Mouse (Mus musculus) midbrain, embryonic 16.5 days (tissue): ENCODE measurements around the gene Gpx5. TPM values are rescaled to one million over a fixed set of nuclear protein-coding genes. Genes with fewer than 3 reads are reported as not detected.
A peak's percentile ranks its signal among the peaks of the same experiment; 100 is the strongest.

Experiments
- ATAC-seq: fragments of 200-750 bp; cut with Nextera tagmentation; 2 replicates; pipeline ENCODE4 v1.8.0; 2017; ENCODE audit warnings: moderate TSS enrichment
- H3K27ac ChIP-seq: fragments of 300-500 bp; sonication (generic); 2 replicates; pipeline ENCODE4 v1.5.1; 2014; ENCODE audit warnings: mild to moderate bottlenecking, low read length, mixed read lengths
- H3K27me3 ChIP-seq: fragments of 300-500 bp; sonication (generic); 2 replicates; pipeline ENCODE4 v1.6.1; 2014; ENCODE audit warnings: low read depth, low read length, mixed read lengths; ENCODE audit not compliant: control insufficient read depth, insufficient read depth
- H3K36me3 ChIP-seq: fragments of 300-500 bp; sonication (generic); 2 replicates; pipeline ENCODE4 v1.6.1; 2014; ENCODE audit warnings: mild to moderate bottlenecking, low read length, moderate library complexity, mixed read lengths; ENCODE audit not compliant: control insufficient read depth, insufficient read depth
- H3K4me1 ChIP-seq: fragments of 300-500 bp; sonication (generic); 2 replicates; pipeline ENCODE4 v1.6.1; 2014; ENCODE audit warnings: mild to moderate bottlenecking, low read length, mixed read lengths; ENCODE audit not compliant: control insufficient read depth, insufficient read depth
- H3K4me2 ChIP-seq: fragments of 300-500 bp; sonication (generic); 2 replicates; pipeline ENCODE4 v1.6.1; 2014; ENCODE audit warnings: mild to moderate bottlenecking, low read length, mixed read lengths
- H3K4me3 ChIP-seq: fragments of 300-500 bp; sonication (generic); 2 replicates; pipeline ENCODE4 v1.5.1; 2014; ENCODE audit warnings: low read depth, mild to moderate bottlenecking, low read length, moderate library complexity, mixed read lengths
- H3K9ac ChIP-seq: fragments of 300-500 bp; sonication (generic); 2 replicates; pipeline ENCODE4 v1.6.1; 2014; ENCODE audit warnings: low read depth, low read length, mixed read lengths
- H3K9me3 ChIP-seq: fragments of 300-500 bp; sonication (generic); replicated peaks from 2 replicates; pipeline ENCODE4 v1.6.1; 2014; ENCODE audit warnings: mild to moderate bottlenecking, low read length, mixed read lengths; ENCODE audit not compliant: control insufficient read depth, poor library complexity, severe bottlenecking
- WGBS: fragments of 180-500 bp; shearing (Covaris S2); extraction: QIAGEN DNeasy Blood & Tissue Kit; methylation state at CpG from one replicate; pipeline ENCODE4 v1.1.7; 2014; 5-methylcytosine and 5-hydroxymethylcytosine counted together
- polyA plus RNA-seq: library from polyadenylated mRNA; unstranded; fragments of >200 nt; fragmentation: Nextera tagmentation; extraction: Ambion mirVana; gene quantifications from 2 replicates; pipeline ENCODE4 v1.2.1, GENCODE M21; 2015

Gpx5 gene
- polyA plus RNA-seq, result not detected in 2 replicates

GRCm38 (mm10) chr13:21292631-21293030 lies at the start of gene Gpx5:
Gene Gpx5, minus strand, starts transcription at chr13:21292731.
- H3K4me2 ChIP-seq, result no peak within 1 kb of the TSS
- H3K27ac ChIP-seq, result no peak within 1 kb of the TSS
- WGBS, result 95% methylated on average over 6 of the region's 6 CpGs
- H3K27me3 ChIP-seq, result no peaks in the 10 kb centered on the region
- H3K36me3 ChIP-seq, result no peaks in the 10 kb centered on the region
- ATAC-seq, result no peak
- H3K9me3 ChIP-seq, result no peaks in the 10 kb centered on the region
- H3K4me1 ChIP-seq, result no peaks in the 10 kb centered on the region
- no peak within 1 kb of the TSS for H3K4me3 ChIP-seq
- H3K9ac ChIP-seq, result no peak within 1 kb of the TSS

GRCm38 (mm10) chr13:21327424-21327823 lies 34.9 kb upstream of the Gpx5 start:
- Histone ChIP-seq H3K4me1 (peaks cover 9% of the 10 kb centered on the region), H3K27me3 (peaks cover 6% of the 10 kb centered on the region), H3K4me3 (peak overlapping the region; percentile 24), H3K9me3 (no peaks in the 10 kb centered on the region), H3K27ac (no peak overlapping the region), H3K9ac (peak overlapping the region; percentile 55), H3K36me3 (no peaks in the 10 kb centered on the region), H3K4me2 (peak overlapping the region; percentile 65)
- under 1% methylated on average over 9 of the region's 9 CpGs for WGBS
- ATAC-seq, result peak; percentile 62

GRCm38 (mm10) chr13:21326657-21327211 lies 34.2 kb upstream of the Gpx5 start:
- Histone ChIP-seq H3K4me3 (peak overlapping the region; percentile 24), H3K36me3 (no peaks in the 10 kb centered on the region), H3K27ac (no peak overlapping the region), H3K9me3 (no peaks in the 10 kb centered on the region), H3K4me2 (peak overlapping the region; percentile 65), H3K4me1 (peaks cover 9% of the 10 kb centered on the region), H3K9ac (no peak overlapping the region), H3K27me3 (peaks cover 6% of the 10 kb centered on the region)
- ATAC-seq, result peak; percentile 80
- under 1% methylated on average over 24 of the region's 24 CpGs for WGBS

- H3K36me3 ChIP-seq, result no peaks in the 10 kb centered on the region
- H3K4me1 ChIP-seq, result peaks cover 9% of the 10 kb centered on the region
- H3K4me3 ChIP-seq, result peak overlapping the region; percentile 24
- H3K27ac ChIP-seq, result no peak overlapping the region
- no peaks in the 10 kb centered on the region for H3K9me3 ChIP-seq
- peak overlapping the region; percentile 65 for H3K4me2 ChIP-seq
- WGBS, result 11% methylated on average over 4 of the region's 4 CpGs
- H3K9ac ChIP-seq, result no peak overlapping the region
- ATAC-seq, result peak; percentile 29; the same call in 1 of the 2 replicates
- H3K27me3 ChIP-seq, result peaks cover 6% of the 10 kb centered on the region
Measured at GRCm38 (mm10) chr13:21326191-21326590, 33.7 kb upstream of the Gpx5 start.

- H3K4me2 ChIP-seq, result peak overlapping the region; percentile 37; the same call in 1 of the 2 replicates
- no peaks in the 10 kb centered on the region for H3K36me3 ChIP-seq
- no peaks in the 10 kb centered on the region for H3K9me3 ChIP-seq
- H3K4me3 ChIP-seq, result no peak overlapping the region
- no peak overlapping the region for H3K9ac ChIP-seq
- H3K27me3 ChIP-seq, result peaks cover 4% of the 10 kb centered on the region
- peaks cover 9% of the 10 kb centered on the region for H3K4me1 ChIP-seq
- ATAC-seq, result no peak
- no peak overlapping the region for H3K27ac ChIP-seq
- 63% methylated on average over 6 of the region's 6 CpGs for WGBS
Measured at GRCm38 (mm10) chr13:21323405-21323804, 30.9 kb upstream of the Gpx5 start.

- 10% methylated on average over 18 of the region's 18 CpGs for WGBS
- Histone ChIP-seq H3K27ac (no peak overlapping the region), H3K4me2 (peak overlapping the region; percentile 60), H3K4me1 (peaks cover 8% of the 10 kb centered on the region), H3K9ac (no peak overlapping the region), H3K27me3 (no peaks in the 10 kb centered on the region), H3K4me3 (peak overlapping the region; percentile 43), H3K9me3 (no peaks in the 10 kb centered on the region), H3K36me3 (no peaks in the 10 kb centered on the region)
- ATAC-seq, result 0 out of 2 replicates have a peak, but pooled peaks have one; percentile 32
Measured at GRCm38 (mm10) chr13:21322509-21323375, 30.2 kb upstream of the Gpx5 start.

GRCm38 (mm10) chr13:21321890-21322494 lies 29.5 kb upstream of the Gpx5 start:
- peak; percentile 40; the same call in 1 of the 2 replicates for ATAC-seq

GRCm38 (mm10) chr13:21320262-21320661 lies 27.7 kb upstream of the Gpx5 start:
- Histone ChIP-seq H3K36me3 (no peaks in the 10 kb centered on the region), H3K4me2 (no peak overlapping the region), H3K4me1 (no peaks in the 10 kb centered on the region), H3K27me3 (no peaks in the 10 kb centered on the region), H3K4me3 (no peak overlapping the region), H3K9me3 (no peaks in the 10 kb centered on the region), H3K27ac (no peak overlapping the region), H3K9ac (no peak overlapping the region)
- WGBS, result 72% methylated on average over 3 of the region's 3 CpGs
- no peak for ATAC-seq

More at GRCm38 (mm10) chr13:21321890-21322494, 29.5 kb upstream of the Gpx5 start:
- H3K4me3 ChIP-seq, result peak overlapping the region; percentile 43
- peak overlapping the region; percentile 60 for H3K4me2 ChIP-seq
- no peaks in the 10 kb centered on the region for H3K36me3 ChIP-seq
- H3K27ac ChIP-seq, result no peak overlapping the region
- 1% methylated on average over 18 of the region's 18 CpGs for WGBS
- 0 out of 2 replicates have a peak, but pooled peaks cover under 1% of the 10 kb centered on the region for H3K4me1 ChIP-seq
- H3K9ac ChIP-seq, result peak overlapping the region; percentile 37; the same call in 1 of the 2 replicates
- no peaks in the 10 kb centered on the region for H3K27me3 ChIP-seq
- H3K9me3 ChIP-seq, result no peaks in the 10 kb centered on the region
